Comparison of ENCODE assay signal across 8 mouse cellular contexts in genomic region chr19:55743557-55744441, GRCm38 (mm10). TPM values are rescaled to one million over a fixed set of nuclear protein-coding genes. Genes with fewer than 3 reads are reported as not detected.
DNase-seq lines count a peak whose midpoint lies in the region; ATAC-seq and TF ChIP-seq lines count a peak whose summit lies in the region.

No protein-coding gene starts in this region.

- WGBS in embryonic facial prominence, embryonic 11.5 days = 0% methylated on average over 47 of the region's 47 CpGs
- 0% methylated on average over 47 of the region's 47 CpGs for WGBS in heart, embryonic 12.5 days
- under 1% methylated on average over 47 of the region's 47 CpGs for WGBS in kidney, embryonic 16.5 days
- WGBS in lung, adult 2 months = under 1% methylated on average over 47 of the region's 47 CpGs
- 4% methylated on average over 47 of the region's 47 CpGs for WGBS in olfactory bulb, adult 2 months

- DNase-seq in layer of hippocampus, adult 11-12 months (ENCODE audit: low spot score) = peak; percentile 42
- DNase-seq in layer of hippocampus, adult 9-10 months (ENCODE audit: low spot score) = no peak
- peak; percentile 88 for DNase-seq in embryonic facial prominence, embryonic 11.5 days (ENCODE audit: low spot score)
- DNase-seq in lung, adult 2 months = peak; percentile 76
- peak; percentile 60 for DNase-seq in thymus, postnatal 4 days

- peak overlapping the region; percentile 99 for H3K27ac ChIP-seq in embryonic facial prominence, embryonic 11.5 days (replicated peaks; ENCODE audit: low read depth, low read length)
- H3K27ac ChIP-seq in heart, embryonic 12.5 days (ENCODE audit: poor library complexity, severe bottlenecking) = peak overlapping the region; percentile 99
- peak overlapping the region; percentile 97 for H3K27ac ChIP-seq in kidney, embryonic 16.5 days (ENCODE audit: low read length)
- H3K27ac ChIP-seq in olfactory bulb, adult 2 months (ENCODE audit: insufficient read depth, low read depth, low read length) = peak overlapping the region; percentile 23; the same call in 1 of the 2 replicates

- H3K9me3 ChIP-seq in embryonic facial prominence, embryonic 11.5 days (replicated peaks; ENCODE audit: control insufficient read depth, low read length) = no peaks in the 10 kb centered on the region
- no peaks in the 10 kb centered on the region for H3K9me3 ChIP-seq in heart, embryonic 12.5 days (replicated peaks)
- H3K9me3 ChIP-seq in kidney, embryonic 16.5 days (ENCODE audit: low read length) = no peaks in the 10 kb centered on the region

- no peak for TF ChIP-seq CTCF in lung, adult 2 months (IDR thresholded peaks at IDR 0.05; ENCODE audit: insufficient read depth, low read length)
- TF ChIP-seq CTCF in olfactory bulb, adult 2 months (IDR thresholded peaks at IDR 0.05; ENCODE audit: insufficient read depth, low read depth, low read length) = no peak

- H3K4me3 ChIP-seq in embryonic facial prominence, embryonic 11.5 days (ENCODE audit: low read depth, low read length) = peak overlapping the region; percentile 79
- H3K4me3 ChIP-seq in heart, embryonic 12.5 days = peak overlapping the region; percentile 82
- peak overlapping the region; percentile 69 for H3K4me3 ChIP-seq in kidney, embryonic 16.5 days (ENCODE audit: low read length)
- H3K4me3 ChIP-seq in lung, adult 2 months (replicated peaks; ENCODE audit: extremely low read depth, low read depth, low read length) = peak overlapping the region; percentile 78
- H3K4me3 ChIP-seq in olfactory bulb, adult 2 months (ENCODE audit: insufficient read depth, low read depth, low read length) = peak overlapping the region; percentile 41

- H3K9ac ChIP-seq in embryonic facial prominence, embryonic 11.5 days (replicated peaks; ENCODE audit: low read length) = peak overlapping the region; percentile 99
- H3K9ac ChIP-seq in heart, embryonic 12.5 days = peak overlapping the region; percentile 94
- peak overlapping the region; percentile 99 for H3K9ac ChIP-seq in kidney, embryonic 16.5 days (replicated peaks; ENCODE audit: low read length)

- H3K36me3 ChIP-seq in embryonic facial prominence, embryonic 11.5 days (replicated peaks; ENCODE audit: control insufficient read depth, insufficient read depth, low read depth, low read length) = no peaks in the 10 kb centered on the region
- H3K36me3 ChIP-seq in heart, embryonic 12.5 days = no peaks in the 10 kb centered on the region
- H3K36me3 ChIP-seq in kidney, embryonic 16.5 days (ENCODE audit: insufficient read depth, low read length) = no peaks in the 10 kb centered on the region

- H3K4me1 ChIP-seq in embryonic facial prominence, embryonic 11.5 days (ENCODE audit: control insufficient read depth, insufficient read depth, low read length) = peaks cover 12% of the 10 kb centered on the region
- H3K4me1 ChIP-seq in heart, embryonic 12.5 days (replicated peaks) = peaks cover 40% of the 10 kb centered on the region
- peaks cover 43% of the 10 kb centered on the region for H3K4me1 ChIP-seq in kidney, embryonic 16.5 days (ENCODE audit: insufficient read depth, low read length)
- peaks cover 5% of the 10 kb centered on the region for H3K4me1 ChIP-seq in lung, adult 2 months (ENCODE audit: control insufficient read depth, insufficient read depth, low read length)
- peaks cover 17% of the 10 kb centered on the region for H3K4me1 ChIP-seq in olfactory bulb, adult 2 months (ENCODE audit: control insufficient read depth, insufficient read depth, low read length)

- TF ChIP-seq POLR2A in lung, adult 2 months (IDR thresholded peaks at IDR 0.05; ENCODE audit: borderline replicate concordance, extremely low read depth, low read depth, low read length) = no peak
- TF ChIP-seq POLR2A in olfactory bulb, adult 2 months (IDR thresholded peaks at IDR 0.05; ENCODE audit: insufficient read depth, low read depth, low read length) = no peak

- peak overlapping the region; percentile 90 for H3K4me2 ChIP-seq in embryonic facial prominence, embryonic 11.5 days (ENCODE audit: low read depth, low read length)
- peak overlapping the region; percentile 97 for H3K4me2 ChIP-seq in heart, embryonic 12.5 days
- peak overlapping the region; percentile 79 for H3K4me2 ChIP-seq in kidney, embryonic 16.5 days (replicated peaks; ENCODE audit: low read depth, low read length)

- peak; percentile 45 for ATAC-seq in embryonic facial prominence, embryonic 11.5 days (replicated peaks; ENCODE audit: insufficient number of reproducible peaks, low FRiP score, low TSS enrichment, low read depth)
- ATAC-seq in heart, embryonic 12.5 days (ENCODE audit: insufficient number of reproducible peaks, low FRiP score) = peak; percentile 49
- peak; percentile 56 for ATAC-seq in kidney, embryonic 16.5 days (ENCODE audit: low FRiP score, low TSS enrichment)

- H3K27me3 ChIP-seq in embryonic facial prominence, embryonic 11.5 days (ENCODE audit: control insufficient read depth, insufficient read depth, low read length) = no peaks in the 10 kb centered on the region
- no peaks in the 10 kb centered on the region for H3K27me3 ChIP-seq in heart, embryonic 12.5 days (replicated peaks)
- no peaks in the 10 kb centered on the region for H3K27me3 ChIP-seq in kidney, embryonic 16.5 days (ENCODE audit: insufficient read depth, low read length)

RNA-seq across cellular contexts. Expression of gene Tcf7l2, which starts 2.2 kb away (rescaled TPM):
- polyA plus RNA-seq in embryonic facial prominence, embryonic 11.5 days (2014; fragmentation: Nextera tagmentation; extraction: Ambion mirVana) = 107 and 111 TPM in 2 replicates
- polyA plus RNA-seq in heart, embryonic 12.5 days (2016; fragmentation: Nextera tagmentation; extraction: Ambion mirVana) = 59.7 and 64.7 TPM in 2 replicates
- 50.1 and 68.9 TPM in 2 replicates for polyA plus RNA-seq in kidney, embryonic 16.5 days (2015; fragmentation: Nextera tagmentation; extraction: Ambion mirVana)
- 18.5 and 19.9 TPM in 2 replicates for polyA plus RNA-seq in lung, adult 2 months (2012; rRNA removed)
- not detected in 2 replicates for polyA plus RNA-seq in olfactory bulb, adult 2 months (2012; ENCODE audit: insufficient read depth, insufficient read length, low replicate concordance, missing spikeins)

Comparison
In these comparisons a context has a peak if more than half of its experiments do, and no peak if none do; other contexts are left out.
1. H3K27ac ChIP-seq: peak in every context shown above with its lines; median percentile 99 in embryonic facial prominence, embryonic 11.5 days; 99 in heart, embryonic 12.5 days; 97 in kidney, embryonic 16.5 days; 23 in olfactory bulb, adult 2 months.
2. RNA of gene Tcf7l2, which starts 2.2 kb away (polyA plus RNA-seq): 107 to 111 TPM in embryonic facial prominence, embryonic 11.5 days, 59.7 to 64.7 TPM in heart, embryonic 12.5 days, 50.1 to 68.9 TPM in kidney, embryonic 16.5 days and 18.5 to 19.9 TPM in lung, adult 2 months; not detected in olfactory bulb, adult 2 months; every median in the first group is over 10 times any median in the second.
3. Peak in every context shown above with its lines, with median percentiles within 50 percentile points of each other: ATAC-seq, H3K4me2 ChIP-seq, H3K4me3 ChIP-seq and H3K9ac ChIP-seq.